Mouse (Mus musculus): Measurements from ENCODE around the gene Nhsl2.

GRCm38 (mm10) chrX:101902597-101902996, 53.4 kb downstream of the Nhsl2 start:
- TF ChIP-seq ZNF384 (IDR thresholded peaks at IDR 0.05; ENCODE audit: low read depth, low read length), result no peak
- TF ChIP-seq HCFC1 (IDR thresholded peaks at IDR 0.05; ENCODE audit: borderline replicate concordance, insufficient read depth, low read length), result no peak
- no peak for TF ChIP-seq CHD2 (IDR thresholded peaks at IDR 0.05; ENCODE audit: low read depth, low read length)
- no peak for TF ChIP-seq MAFK (IDR thresholded peaks at IDR 0.05; ENCODE audit: insufficient read depth, low read depth, low read length)
